Mouse (Mus musculus) ES-Bruce4 (cell line): ENCODE results near the gene Ccdc92.

Source experiments
- CTCF ChIP-seq: IDR thresholded peaks from one replicate; pipeline ENCODE4 v1.8.1; 2011; ENCODE audit warnings: low read depth, low read length
- EP300 ChIP-seq: IDR thresholded peaks from 2 replicates; pipeline ENCODE4 v1.6.1; 2011; ENCODE audit warnings: low read depth, low read length; ENCODE audit not compliant: insufficient read depth
- POLR2A ChIP-seq: IDR thresholded peaks from one replicate; pipeline ENCODE4 v1.8.1; 2011; ENCODE audit warnings: low read length; ENCODE audit not compliant: insufficient read depth

GRCm38 (mm10) chr5:124835218-124835617 lies 27.0 kb downstream of the Ccdc92 start:
- TF ChIP-seq CTCF (no peak), EP300 (no peak), POLR2A (no peak)
